Mouse (Mus musculus): ENCODE results near the gene B830017H08Rik. TPM values are rescaled to one million over a fixed set of nuclear protein-coding genes. Genes with fewer than 3 reads are reported as not detected.

The B830017H08Rik gene
- total and polyA plus RNA-seq, 2 experiments from 2014 or later: 7.8 to 13.5 TPM

- Histone ChIP-seq H3K36me3 (ENCODE audit: insufficient read depth, low read length) (no peaks in the 10 kb centered on the region), H3K9me3 (ENCODE audit: low read length) (no peaks in the 10 kb centered on the region), H3K27me3 (ENCODE audit: insufficient read depth, low read length) (no peaks in the 10 kb centered on the region), H3K4me2 (ENCODE audit: low read depth, low read length, poor library complexity, severe bottlenecking) (peak overlapping the region; percentile 65), H3K4me1 (ENCODE audit: insufficient read depth, low read length) (peaks cover 8% of the 10 kb centered on the region; the same call in 1 of the 2 replicates), H3K4me3 (ENCODE audit: low read depth, low read length) (peak overlapping the region; percentile 41), H3K9ac (replicated peaks; ENCODE audit: low read length, poor library complexity, severe bottlenecking) (peak overlapping the region; percentile 62), H3K27ac (ENCODE audit: low read depth, low read length) (peak overlapping the region; percentile 67)
- TF ChIP-seq CTCF (IDR thresholded peaks at IDR 0.05): peak; percentile 87
- WGBS: under 1% methylated on average over 63 of the region's 63 CpGs
- peak; percentile 85 for ATAC-seq (ENCODE audit: low FRiP score)
- peak; percentile 72 for DNase-seq (ENCODE audit: low spot score)
These were observed 17.2 kb upstream of the B830017H08Rik start for GRCm38 (mm10) chr16:17815411-17816402.

DNA sequence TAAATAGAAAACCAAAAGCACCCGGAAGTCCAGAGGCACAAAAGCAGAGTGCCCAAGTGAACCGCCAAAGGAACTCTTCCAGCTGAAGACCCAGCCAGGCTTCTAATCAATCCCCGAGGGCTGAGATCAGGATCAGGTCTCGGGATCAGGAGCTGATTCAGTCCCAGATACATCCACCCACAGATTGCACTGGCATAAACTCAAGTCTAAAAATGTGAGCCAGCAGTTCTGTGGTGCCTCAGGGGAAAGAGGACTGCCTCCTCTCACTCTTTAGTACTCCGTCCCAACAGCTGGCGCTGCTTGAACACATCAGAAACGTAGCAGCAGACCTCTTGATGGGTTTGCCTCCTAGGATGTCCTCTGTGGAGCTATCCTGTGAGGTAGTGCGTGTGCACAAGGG is 16.4 kb upstream of the B830017H08Rik start:
- no peak overlapping the region for H3K9ac ChIP-seq (replicated peaks; ENCODE audit: low read length, poor library complexity, severe bottlenecking)
- no peaks in the 10 kb centered on the region for H3K27me3 ChIP-seq (ENCODE audit: insufficient read depth, low read length)
- no peak for TF ChIP-seq CTCF (IDR thresholded peaks at IDR 0.05)
- no peak overlapping the region for H3K4me2 ChIP-seq (ENCODE audit: low read depth, low read length, poor library complexity, severe bottlenecking)
- H3K27ac ChIP-seq (ENCODE audit: low read depth, low read length): peak overlapping the region; percentile 67
- H3K4me3 ChIP-seq (ENCODE audit: low read depth, low read length): no peak overlapping the region
- no peak for ATAC-seq (ENCODE audit: low FRiP score)
- 78% methylated on average over 8 of the region's 8 CpGs for WGBS
- DNase-seq (ENCODE audit: low spot score): no peak
- H3K36me3 ChIP-seq (ENCODE audit: insufficient read depth, low read length): no peaks in the 10 kb centered on the region
- peaks cover 8% of the 10 kb centered on the region; the same call in 1 of the 2 replicates for H3K4me1 ChIP-seq (ENCODE audit: insufficient read depth, low read length)
- H3K9me3 ChIP-seq (ENCODE audit: low read length): no peaks in the 10 kb centered on the region

DNA sequence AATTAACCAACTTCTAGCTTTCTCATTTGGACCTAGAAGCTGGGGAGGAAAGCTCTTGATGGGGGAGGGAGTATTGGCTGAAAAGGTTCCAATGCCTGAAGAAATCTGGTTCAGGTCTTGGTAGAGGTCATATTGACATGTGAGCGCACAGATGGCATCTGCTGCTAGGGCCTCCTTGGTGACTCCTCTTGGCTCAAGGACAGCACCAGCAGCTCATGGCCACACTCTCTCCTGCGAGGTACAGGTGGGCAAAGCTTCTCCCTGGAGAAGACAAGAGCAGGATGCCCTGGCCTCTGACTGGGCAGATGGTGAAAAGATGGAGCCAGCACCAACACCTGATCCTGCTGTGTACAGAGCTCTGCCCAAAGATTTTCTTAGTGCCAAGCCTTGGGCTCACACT is 6.4 kb upstream of the B830017H08Rik start:
- H3K4me2 ChIP-seq (ENCODE audit: low read depth, low read length, poor library complexity, severe bottlenecking): no peak overlapping the region
- H3K9me3 ChIP-seq (ENCODE audit: low read length): no peaks in the 10 kb centered on the region
- H3K27ac ChIP-seq (ENCODE audit: low read depth, low read length): no peak overlapping the region
- H3K4me3 ChIP-seq (ENCODE audit: low read depth, low read length): no peak overlapping the region
- peaks cover 5% of the 10 kb centered on the region; the same call in 1 of the 2 replicates for H3K27me3 ChIP-seq (ENCODE audit: insufficient read depth, low read length)
- no peaks in the 10 kb centered on the region for H3K36me3 ChIP-seq (ENCODE audit: insufficient read depth, low read length)
- H3K9ac ChIP-seq (replicated peaks; ENCODE audit: low read length, poor library complexity, severe bottlenecking): no peak overlapping the region
- DNase-seq (ENCODE audit: low spot score) (no peak), ATAC-seq (ENCODE audit: low FRiP score) (no peak)
- WGBS: 81% methylated on average over 2 of the region's 2 CpGs
- TF ChIP-seq CTCF (IDR thresholded peaks at IDR 0.05): no peak
- H3K4me1 ChIP-seq (ENCODE audit: insufficient read depth, low read length): 0 out of 2 replicates have a peak, but pooled peaks cover under 1% of the 10 kb centered on the region

DNA sequence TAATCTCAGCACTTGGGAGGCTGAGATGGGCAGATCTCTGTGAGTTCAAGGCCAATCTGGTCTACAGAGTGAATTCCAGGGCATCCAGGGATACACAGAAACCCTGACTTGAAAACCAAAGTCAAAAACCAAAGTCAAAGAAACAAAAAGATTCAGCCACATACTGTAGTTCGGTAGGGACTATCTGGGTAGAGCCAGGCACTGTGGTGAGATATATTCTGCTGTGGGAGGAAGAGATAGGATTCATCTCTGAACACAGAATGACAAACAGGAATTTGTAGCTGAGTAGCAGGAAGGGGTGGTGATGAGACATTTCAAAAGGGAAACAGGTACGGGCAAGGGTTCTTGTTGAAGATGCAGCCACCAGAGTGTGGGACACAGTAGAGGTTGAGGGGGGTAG is 4.7 kb upstream of the B830017H08Rik start:
- Histone ChIP-seq H3K9me3 (ENCODE audit: low read length) (no peaks in the 10 kb centered on the region), H3K4me3 (ENCODE audit: low read depth, low read length) (no peak overlapping the region), H3K36me3 (ENCODE audit: insufficient read depth, low read length) (no peaks in the 10 kb centered on the region), H3K4me1 (ENCODE audit: insufficient read depth, low read length) (peaks cover 7% of the 10 kb centered on the region; the same call in 1 of the 2 replicates), H3K27me3 (ENCODE audit: insufficient read depth, low read length) (peaks cover 8% of the 10 kb centered on the region; the same call in 1 of the 2 replicates), H3K9ac (replicated peaks; ENCODE audit: low read length, poor library complexity, severe bottlenecking) (no peak overlapping the region), H3K27ac (ENCODE audit: low read depth, low read length) (no peak overlapping the region), H3K4me2 (ENCODE audit: low read depth, low read length, poor library complexity, severe bottlenecking) (no peak overlapping the region)
- WGBS: 89% methylated on average over 2 of the region's 2 CpGs
- TF ChIP-seq CTCF (IDR thresholded peaks at IDR 0.05): no peak
- no peak for ATAC-seq (ENCODE audit: low FRiP score)
- no peak for DNase-seq (ENCODE audit: low spot score)

DNA sequence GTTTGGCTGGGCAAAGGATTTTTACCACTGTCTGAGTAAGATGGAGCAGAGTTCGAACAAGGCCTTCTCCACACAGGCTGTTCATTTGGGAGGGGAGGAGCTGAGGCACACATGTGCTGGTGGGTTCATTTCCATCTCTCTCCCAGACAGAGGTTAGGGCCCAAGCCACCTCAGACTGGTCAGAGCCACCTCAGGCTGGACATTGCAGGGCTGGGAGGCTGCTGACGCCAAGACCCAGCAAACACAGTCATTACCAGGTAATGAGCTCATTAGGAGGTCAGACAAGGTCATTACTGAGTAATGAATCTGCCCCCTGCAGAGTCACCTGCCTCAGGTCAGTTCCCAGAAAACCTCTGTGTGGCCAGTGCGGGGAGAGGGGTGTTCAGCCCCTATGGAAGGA is 4.1 kb upstream of the B830017H08Rik start:
- no peak overlapping the region for H3K4me3 ChIP-seq (ENCODE audit: low read depth, low read length)
- no peak overlapping the region for H3K9ac ChIP-seq (replicated peaks; ENCODE audit: low read length, poor library complexity, severe bottlenecking)
- DNase-seq (ENCODE audit: low spot score) (no peak), ATAC-seq (ENCODE audit: low FRiP score) (no peak)
- no peak overlapping the region for H3K4me2 ChIP-seq (ENCODE audit: low read depth, low read length, poor library complexity, severe bottlenecking)
- WGBS: 73% methylated on average over 3 of the region's 3 CpGs
- H3K27me3 ChIP-seq (ENCODE audit: insufficient read depth, low read length): peaks cover 8% of the 10 kb centered on the region; the same call in 1 of the 2 replicates
- H3K27ac ChIP-seq (ENCODE audit: low read depth, low read length): no peak overlapping the region
- TF ChIP-seq CTCF (IDR thresholded peaks at IDR 0.05): no peak
- H3K36me3 ChIP-seq (ENCODE audit: insufficient read depth, low read length): no peaks in the 10 kb centered on the region
- no peaks in the 10 kb centered on the region for H3K9me3 ChIP-seq (ENCODE audit: low read length)
- peaks cover 7% of the 10 kb centered on the region; the same call in 1 of the 2 replicates for H3K4me1 ChIP-seq (ENCODE audit: insufficient read depth, low read length)

Data from midbrain, postnatal 0 days (tissue).